13 mouse cellular contexts compared by ENCODE assay signal in the genomic region with DNA sequence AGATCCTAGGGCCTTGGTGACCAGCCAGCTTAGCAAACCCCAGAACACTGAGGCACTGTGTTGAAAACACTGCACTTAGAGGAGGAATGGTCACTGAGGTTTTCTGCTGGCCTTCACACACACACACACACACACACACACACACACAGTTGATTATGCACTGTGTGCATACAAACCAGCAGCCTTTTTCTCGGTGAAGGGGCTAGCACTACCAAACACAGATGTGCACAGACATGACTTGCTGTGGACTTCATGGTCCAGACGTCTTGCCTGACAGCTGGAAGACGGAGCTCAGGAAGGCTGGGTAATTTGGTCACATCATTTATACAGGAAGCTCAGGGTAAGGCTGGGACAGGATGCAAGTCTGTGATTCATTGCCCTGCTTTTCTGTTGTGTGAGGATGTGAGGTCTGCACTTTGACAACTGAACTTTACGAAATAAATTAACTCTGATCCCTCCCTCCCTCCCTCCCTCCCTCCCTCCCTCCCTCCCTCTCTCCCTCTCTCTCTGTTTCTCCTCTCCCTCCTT. TPM values are rescaled to one million over a fixed set of nuclear protein-coding genes. Genes with fewer than 3 reads are reported as not detected.
A peak's percentile ranks its signal among the peaks of the same experiment; 100 is the strongest.
DNase-seq lines count a peak whose midpoint lies in the region; ATAC-seq and TF ChIP-seq lines count a peak whose summit lies in the region.
"Had no signal": no experiment of that assay in that cellular context is flagged by ENCODE, and none has a peak within 500 bp of the region (broad histone marks: within the 10 kb centered on the region; RNA-seq: fewer than 3 reads in every experiment).

No protein-coding gene starts in this region.

- ATAC-seq in lung, postnatal 0 days: 0 out of 2 replicates have a peak, but pooled peaks have one; percentile 16
- ATAC-seq in neural tube, embryonic 15.5 days (ENCODE audit: low FRiP score): peak; percentile 11; the same call in 1 of the 2 replicates

- H3K36me3 ChIP-seq in lung, postnatal 0 days (ENCODE audit: insufficient read depth, low read length): no peaks in the 10 kb centered on the region
- H3K36me3 ChIP-seq in neural tube, embryonic 15.5 days: no peaks in the 10 kb centered on the region
- H3K36me3 ChIP-seq: neural tube, embryonic 13.5 days had no signal

- 40% methylated on average over 4 of the region's 4 CpGs for WGBS in lung, postnatal 0 days
- WGBS in lung, adult 2 months: 38% methylated on average over 4 of the region's 4 CpGs
- WGBS in neural tube, embryonic 15.5 days: 27% methylated on average over 4 of the region's 4 CpGs

- no peak for TF ChIP-seq CTCF in lung, postnatal 0 days (IDR thresholded peaks at IDR 0.05)
- TF ChIP-seq CTCF in lung, adult 2 months (IDR thresholded peaks at IDR 0.05; ENCODE audit: insufficient read depth, low read length): no peak

- no peaks in the 10 kb centered on the region for H3K9me3 ChIP-seq in lung, postnatal 0 days (ENCODE audit: low read length)
- no peaks in the 10 kb centered on the region for H3K9me3 ChIP-seq in neural tube, embryonic 15.5 days (replicated peaks)
- H3K9me3 ChIP-seq: heart, embryonic 12.5 days; neural tube, embryonic 13.5 days had no signal

- DNase-seq in embryo, embryonic 10 days (ENCODE audit: low spot score): peak; percentile 50
- DNase-seq in embryo, embryonic 9.5 days (ENCODE audit: extremely low spot score): no peak
- DNase-seq in lung, postnatal 0 days (ENCODE audit: low spot score): no peak
- no peak for DNase-seq in lung, adult 2 months
- peak; percentile 29 for DNase-seq in kidney, postnatal 14 days
- no peak for DNase-seq in cerebellum, adult 9-10 months
- no peak for DNase-seq in spleen, postnatal 4 days (ENCODE audit: low spot score in 2 of 2)
- DNase-seq: right cerebral cortex, postnatal 25 days had no signal

- H3K4me1 ChIP-seq in lung, postnatal 0 days (ENCODE audit: insufficient read depth, low read depth, low read length): no peaks in the 10 kb centered on the region
- no peaks in the 10 kb centered on the region for H3K4me1 ChIP-seq in lung, adult 2 months (ENCODE audit: control insufficient read depth, insufficient read depth, low read length)
- H3K4me1 ChIP-seq in neural tube, embryonic 15.5 days: no peaks in the 10 kb centered on the region

- TF ChIP-seq POLR2A in lung, adult 2 months (IDR thresholded peaks at IDR 0.05; ENCODE audit: borderline replicate concordance, extremely low read depth, low read depth, low read length): no peak

- TF ChIP-seq EP300 in lung, postnatal 0 days (IDR thresholded peaks at IDR 0.05): no peak

- H3K9ac ChIP-seq in lung, postnatal 0 days (replicated peaks; ENCODE audit: low read depth): no peak overlapping the region
- H3K9ac ChIP-seq in neural tube, embryonic 15.5 days (replicated peaks): no peak overlapping the region
- H3K9ac ChIP-seq: heart, embryonic 12.5 days; neural tube, embryonic 13.5 days had no signal

- H3K27ac ChIP-seq in lung, postnatal 0 days (ENCODE audit: low read length): no peak overlapping the region
- H3K27ac ChIP-seq in neural tube, embryonic 15.5 days (replicated peaks): no peak overlapping the region
- H3K27ac ChIP-seq: left cerebral cortex, adult 2 months; macrophage; neural tube, embryonic 13.5 days had no signal

- H3K27me3 ChIP-seq in lung, postnatal 0 days (replicated peaks; ENCODE audit: insufficient read depth, low read length): no peaks in the 10 kb centered on the region
- H3K27me3 ChIP-seq in neural tube, embryonic 15.5 days (replicated peaks): no peaks in the 10 kb centered on the region
- H3K27me3 ChIP-seq: neural tube, embryonic 13.5 days had no signal

- no peak overlapping the region for H3K4me3 ChIP-seq in lung, postnatal 0 days (ENCODE audit: low read depth, low read length)
- no peak overlapping the region for H3K4me3 ChIP-seq in lung, adult 2 months (replicated peaks; ENCODE audit: extremely low read depth, low read depth, low read length)
- no peak overlapping the region for H3K4me3 ChIP-seq in neural tube, embryonic 15.5 days (replicated peaks)
- H3K4me3 ChIP-seq: heart, embryonic 12.5 days; left cerebral cortex, adult 2 months; neural tube, embryonic 13.5 days had no signal

- H3K4me2 ChIP-seq in lung, postnatal 0 days (replicated peaks; ENCODE audit: low read depth, low read length): no peak overlapping the region
- no peak overlapping the region for H3K4me2 ChIP-seq in neural tube, embryonic 15.5 days
- H3K4me2 ChIP-seq: heart, embryonic 12.5 days; neural tube, embryonic 13.5 days had no signal

RNA-seq across cellular contexts. Expression of a gene that starts 58.6 kb away (rescaled TPM):
- 7.8 and 8.1 TPM in 2 replicates for polyA plus RNA-seq in lung, postnatal 0 days (2015; fragmentation: Nextera tagmentation; extraction: Ambion mirVana)
- 13.5 and 16.3 TPM in 2 replicates for polyA plus RNA-seq in lung, adult 2 months (2012; rRNA removed)
- polyA plus RNA-seq in neural tube, embryonic 15.5 days (2015; fragmentation: Nextera tagmentation; extraction: Ambion mirVana): 4.1 and 4.7 TPM in 2 replicates

Comparison
In these comparisons a context has a peak if more than half of its experiments do, and no peak if none do; other contexts are left out.
1. DNase-seq: peak in embryo, embryonic 10 days (single experiment) and kidney, postnatal 14 days (single experiment); none in embryo, embryonic 9.5 days (single experiment), lung, postnatal 0 days (single experiment), lung, adult 2 months (single experiment), cerebellum, adult 9-10 months (single experiment) and spleen, postnatal 4 days (0 of 2).